Mouse (Mus musculus) forebrain, embryonic 16.5 days (tissue): ENCODE measurements around the gene Capn8. TPM values are rescaled to one million over a fixed set of nuclear protein-coding genes. Genes with fewer than 3 reads are reported as not detected.
A peak's percentile ranks its signal among the peaks of the same experiment; 100 is the strongest.
"Not testable (repeated sequence)": the region's sequence is repeated elsewhere in the genome, so short reads cannot be mapped to it uniquely, and the experiment has no call there.

Experiments used
- ATAC-seq: fragments of 200-750 bp; cut with Nextera tagmentation; 2 replicates; pipeline ENCODE4 v1.8.0; 2017; ENCODE audit warnings: mild to moderate bottlenecking, moderate library complexity
- H3K27ac ChIP-seq: fragments of 300-500 bp; sonication (generic); 2 replicates; pipeline ENCODE4 v1.5.1; 2014; ENCODE audit warnings: low read length, control low read depth
- H3K27me3 ChIP-seq: fragments of 300-500 bp; sonication (generic); replicated peaks from 2 replicates; pipeline ENCODE4 v1.6.1; 2014; ENCODE audit warnings: low read length; ENCODE audit not compliant: control insufficient read depth, insufficient read depth
- H3K36me3 ChIP-seq: fragments of 300-500 bp; sonication (generic); 2 replicates; pipeline ENCODE4 v1.6.1; 2014; ENCODE audit not compliant: control insufficient read depth, insufficient read depth
- H3K4me1 ChIP-seq: fragments of 300-500 bp; sonication (generic); replicated peaks from 2 replicates; pipeline ENCODE4 v1.6.1; 2014; ENCODE audit warnings: low read length; ENCODE audit not compliant: control insufficient read depth, insufficient read depth
- H3K4me2 ChIP-seq: fragments of 300-500 bp; sonication (generic); 2 replicates; pipeline ENCODE4 v1.6.1; 2014; ENCODE audit warnings: mild to moderate bottlenecking, low read length, control low read depth
- H3K4me3 ChIP-seq: fragments of 300-500 bp; sonication (generic); replicated peaks from 2 replicates; pipeline ENCODE4 v1.5.1; 2014; ENCODE audit warnings: mild to moderate bottlenecking, low read length, control low read depth
- H3K9ac ChIP-seq: fragments of 300-500 bp; sonication (generic); replicated peaks from 2 replicates; pipeline ENCODE4 v1.6.1; 2014; ENCODE audit warnings: low read depth, low read length, control low read depth
- H3K9me3 ChIP-seq: fragments of 300-500 bp; sonication (generic); 2 replicates; pipeline ENCODE4 v1.6.1; 2016; ENCODE audit warnings: low read length; ENCODE audit not compliant: control insufficient read depth
- WGBS: fragments of 180-500 bp; shearing (Covaris S2); extraction: QIAGEN DNeasy Blood & Tissue Kit; methylation state at CpG from one replicate; pipeline ENCODE4 v1.1.7; 2014; 5-methylcytosine and 5-hydroxymethylcytosine counted together
- polyA plus RNA-seq: library from polyadenylated mRNA; unstranded; fragments of >200 nt; fragmentation: Nextera tagmentation; extraction: Ambion mirVana; gene quantifications from 2 replicates; pipeline ENCODE4 v1.2.1, GENCODE M21; 2015

Gene Capn8
- polyA plus RNA-seq, 1 experiment from 2014 or later = 0.14 TPM

DNA sequence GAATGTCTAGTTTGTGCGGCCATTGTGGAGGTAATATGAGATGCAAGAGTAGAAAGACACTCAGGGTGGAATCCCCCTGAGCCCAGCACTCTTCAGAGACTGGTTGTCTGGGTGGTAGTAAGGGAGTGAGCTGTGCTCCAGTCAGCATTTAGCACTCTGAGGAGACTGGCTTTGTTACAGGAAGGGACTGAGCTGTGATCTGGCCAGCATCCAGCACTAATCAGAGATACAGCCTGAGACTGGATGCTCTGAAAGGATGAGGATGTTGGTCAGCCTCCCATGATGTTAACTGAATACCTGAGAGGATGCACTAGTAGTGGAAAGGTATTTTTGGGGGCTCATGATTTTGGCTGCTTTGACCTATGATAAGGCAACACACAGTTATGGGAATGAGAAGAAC lies 61.4 kb downstream of the Capn8 start:
- Histone ChIP-seq H3K4me1 (peaks cover 3% of the 10 kb centered on the region; the same call in 1 of the 2 replicates), H3K4me3 (no peak overlapping the region), H3K4me2 (no peak overlapping the region), H3K27me3 (no peaks in the 10 kb centered on the region), H3K27ac (no peak overlapping the region), H3K9ac (no peak overlapping the region), H3K9me3 (no peaks in the 10 kb centered on the region), H3K36me3 (no peaks in the 10 kb centered on the region)
- no peak for ATAC-seq
- 82% methylated on average over 1 of the region's 1 CpGs for WGBS

- no peak overlapping the region for H3K4me3 ChIP-seq
- no peaks in the 10 kb centered on the region for H3K36me3 ChIP-seq
- H3K4me2 ChIP-seq = no peak overlapping the region
- H3K9ac ChIP-seq = no peak overlapping the region
- no peak overlapping the region for H3K27ac ChIP-seq
- WGBS = 92% methylated on average over 4 of the region's 4 CpGs
- H3K27me3 ChIP-seq = no peaks in the 10 kb centered on the region
- H3K4me1 ChIP-seq = peaks cover 3% of the 10 kb centered on the region; the same call in 1 of the 2 replicates
- H3K9me3 ChIP-seq = no peaks in the 10 kb centered on the region
- no peak for ATAC-seq
Observed at GRCm38 (mm10) chr1:182629228-182629627, 64.4 kb downstream of the Capn8 start.

- H3K36me3 ChIP-seq = no peaks in the 10 kb centered on the region
- no peak for ATAC-seq
- H3K27me3 ChIP-seq = no peaks in the 10 kb centered on the region
- H3K27ac ChIP-seq = no peak overlapping the region
- no peak overlapping the region for H3K4me3 ChIP-seq
- H3K4me1 ChIP-seq = no peaks in the 10 kb centered on the region
- H3K4me2 ChIP-seq = no peak overlapping the region
- no peaks in the 10 kb centered on the region for H3K9me3 ChIP-seq
- 87% methylated on average over 12 of the region's 12 CpGs for WGBS
- no peak overlapping the region for H3K9ac ChIP-seq
Observed at GRCm38 (mm10) chr1:182633712-182634294, 69.0 kb downstream of the Capn8 start.

- Histone ChIP-seq H3K36me3 (no peaks in the 10 kb centered on the region), H3K4me1 (peaks cover 6% of the 10 kb centered on the region), H3K9ac (no peak overlapping the region), H3K9me3 (no peaks in the 10 kb centered on the region), H3K4me3 (no peak overlapping the region), H3K27ac (no peak overlapping the region), H3K27me3 (no peaks in the 10 kb centered on the region), H3K4me2 (no peak overlapping the region)
- 41% methylated on average over 7 of the region's 7 CpGs for WGBS
- 0 out of 2 replicates have a peak, but pooled peaks have one; percentile 38 for ATAC-seq
Observed at GRCm38 (mm10) chr1:182639016-182639415, 74.2 kb downstream of the Capn8 start.

DNA sequence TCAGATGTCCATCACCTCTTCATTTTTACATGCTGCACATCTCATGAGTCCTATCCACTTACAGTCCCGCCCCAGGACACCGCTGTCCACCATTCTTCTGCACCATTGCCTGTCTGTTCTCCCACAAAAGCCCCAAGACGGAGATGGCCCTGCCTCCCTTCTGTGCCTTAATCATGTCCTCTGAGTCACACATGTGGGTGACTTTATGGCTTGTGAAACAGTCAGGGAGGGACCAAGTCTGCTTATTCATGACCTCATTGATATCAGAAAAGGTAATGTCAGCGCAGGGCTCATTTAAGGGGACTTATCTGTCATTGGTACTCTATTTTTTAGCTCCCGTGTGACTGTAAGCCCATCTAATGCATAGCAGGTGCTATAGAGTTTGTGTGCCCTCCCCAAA lies 74.6 kb downstream of the Capn8 start:
- no peak overlapping the region for H3K27ac ChIP-seq
- 80% methylated on average over 5 of the region's 5 CpGs for WGBS
- H3K27me3 ChIP-seq = no peaks in the 10 kb centered on the region
- no peak overlapping the region for H3K9ac ChIP-seq
- H3K4me3 ChIP-seq = no peak overlapping the region
- H3K4me2 ChIP-seq = no peak overlapping the region
- no peaks in the 10 kb centered on the region for H3K36me3 ChIP-seq
- no peak for ATAC-seq
- peaks cover 6% of the 10 kb centered on the region for H3K4me1 ChIP-seq
- H3K9me3 ChIP-seq = no peaks in the 10 kb centered on the region

DNA sequence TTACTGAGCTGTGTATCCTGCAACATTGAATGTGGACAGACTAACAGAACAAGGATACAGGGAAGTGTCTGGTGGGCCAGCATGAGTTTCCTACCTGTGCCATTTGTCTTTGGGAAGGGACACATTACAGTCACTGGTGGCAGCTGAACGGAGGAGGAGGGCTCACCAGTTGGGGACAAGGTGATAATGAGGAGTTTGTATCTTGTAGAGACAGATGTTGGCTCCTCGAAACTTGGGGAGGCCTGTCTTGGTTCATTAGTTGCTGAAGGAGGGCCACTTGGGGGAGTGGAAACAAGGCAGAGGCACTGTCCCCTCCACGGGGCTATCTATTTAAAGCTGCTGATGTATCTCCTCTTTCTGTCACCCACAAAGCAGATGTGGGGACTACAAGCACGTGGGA lies 75.3 kb downstream of the Capn8 start:
- H3K36me3 ChIP-seq = no peaks in the 10 kb centered on the region
- no peak overlapping the region for H3K4me3 ChIP-seq
- H3K27ac ChIP-seq = no peak overlapping the region
- no peak for ATAC-seq
- no peaks in the 10 kb centered on the region for H3K27me3 ChIP-seq
- H3K4me2 ChIP-seq = no peak overlapping the region
- no peaks in the 10 kb centered on the region for H3K9me3 ChIP-seq
- 72% methylated on average over 4 of the region's 4 CpGs for WGBS
- no peak overlapping the region for H3K9ac ChIP-seq
- H3K4me1 ChIP-seq = peaks cover 6% of the 10 kb centered on the region

GRCm38 (mm10) chr1:182642779-182643178 lies 78.0 kb downstream of the Capn8 start:
- 44% methylated on average over 2 of the region's 2 CpGs for WGBS
- no peaks in the 10 kb centered on the region for H3K27me3 ChIP-seq
- H3K4me3 ChIP-seq = no peak overlapping the region
- peaks cover 9% of the 10 kb centered on the region for H3K4me1 ChIP-seq
- ATAC-seq = no peak
- H3K9ac ChIP-seq = no peak overlapping the region
- H3K4me2 ChIP-seq = no peak overlapping the region
- H3K9me3 ChIP-seq = no peaks in the 10 kb centered on the region
- no peak overlapping the region for H3K27ac ChIP-seq
- no peaks in the 10 kb centered on the region for H3K36me3 ChIP-seq

GRCm38 (mm10) chr1:182644418-182644817 lies 79.6 kb downstream of the Capn8 start:
- H3K4me2 ChIP-seq, H3K4me3 ChIP-seq, H3K9me3 ChIP-seq, H3K27ac ChIP-seq, H3K9ac ChIP-seq, H3K27me3 ChIP-seq, ATAC-seq, H3K4me1 ChIP-seq, H3K36me3 ChIP-seq: not testable (repeated sequence)
- 67% methylated on average over 8 of the region's 8 CpGs for WGBS

GRCm38 (mm10) chr1:182645211-182645668 lies 80.4 kb downstream of the Capn8 start:
- Histone ChIP-seq H3K9me3 (no peaks in the 10 kb centered on the region), H3K4me1 (peaks cover 9% of the 10 kb centered on the region), H3K4me3 (no peak overlapping the region), H3K9ac (no peak overlapping the region), H3K27ac (no peak overlapping the region), H3K4me2 (no peak overlapping the region), H3K36me3 (no peaks in the 10 kb centered on the region), H3K27me3 (no peaks in the 10 kb centered on the region)
- WGBS = 34% methylated on average over 6 of the region's 6 CpGs
- peak; percentile 81 for ATAC-seq

GRCm38 (mm10) chr1:182646796-182647195 lies 82.0 kb downstream of the Capn8 start:
- no peaks in the 10 kb centered on the region for H3K36me3 ChIP-seq
- 35% methylated on average over 3 of the region's 3 CpGs for WGBS
- no peak for ATAC-seq

More at GRCm38 (mm10) chr1:182646796-182647195, 82.0 kb downstream of the Capn8 start:
- Histone ChIP-seq H3K4me3 (no peak overlapping the region), H3K4me1 (peaks cover 9% of the 10 kb centered on the region), H3K27ac (no peak overlapping the region), H3K9ac (no peak overlapping the region), H3K9me3 (no peaks in the 10 kb centered on the region), H3K4me2 (no peak overlapping the region), H3K27me3 (no peaks in the 10 kb centered on the region)
